Mouse (Mus musculus) CH12.LX (cell line): ENCODE measurements around the gene Ntn1. TPM values are rescaled to one million over a fixed set of nuclear protein-coding genes. Genes with fewer than 3 reads are reported as not detected.

Experiments
- DNase-seq: peaks from one replicate; pipeline ENCODE4 v3.0.0-alpha.2; 2013; ENCODE audit errors: extremely low read depth
- H3K27ac ChIP-seq: 2 replicates; pipeline ENCODE4 v1.5.1; 2012; ENCODE audit warnings: low read depth, mild to moderate bottlenecking, control low read depth, moderate library complexity; ENCODE audit not compliant: insufficient read depth
- H3K27me3 ChIP-seq: replicated peaks from 2 replicates; pipeline ENCODE3; 2012; ENCODE audit warnings: inconsistent platforms
- H3K36me3 ChIP-seq, 2 experiments: replicated peaks in 1 of 2; 2 replicates each; pipeline versions ENCODE3 to v1.6.1; 2012; ENCODE audit warnings: inconsistent platforms in 1 of 2, low read length in 1 of 2, mild to moderate bottlenecking in 1 of 2, mixed read lengths in 1 of 2, moderate library complexity in 1 of 2; ENCODE audit not compliant: control insufficient read depth in 1 of 2, insufficient read depth in 1 of 2
- H3K4me1 ChIP-seq, 2 experiments: 2 replicates each; pipeline ENCODE4 v1.6.1; 2012; ENCODE audit warnings: inconsistent platforms in 1 of 2, moderate library complexity in 1 of 2; ENCODE audit not compliant: insufficient read depth in 2 of 2, control insufficient read depth in 1 of 2
- H3K4me2 ChIP-seq: 2 replicates; pipeline ENCODE4 v1.6.1; 2012; ENCODE audit warnings: low read depth, mild to moderate bottlenecking, control low read depth; ENCODE audit not compliant: poor library complexity, insufficient read depth, severe bottlenecking
- H3K4me3 ChIP-seq, 3 experiments: fragments of 150-350 bp in 1 of 3; sonication (generic) in 1 of 3; replicated peaks in 1 of 3; 2 replicates each; pipeline versions ENCODE3 to v1.5.1; 2011 to 2012; ENCODE audit warnings: low read depth in 2 of 3, low read length in 2 of 3, mild to moderate bottlenecking in 2 of 3, moderate library complexity in 2 of 3, control low read depth in 1 of 3, improper control_type of control experiment in 1 of 3, inconsistent platforms in 1 of 3, mixed read lengths in 1 of 3; ENCODE audit not compliant: poor library complexity in 1 of 3
- H3K79me2 ChIP-seq: replicated peaks from 2 replicates; pipeline ENCODE4 v1.6.1; 2012; ENCODE audit warnings: mild to moderate bottlenecking, moderate library complexity; ENCODE audit not compliant: control insufficient read depth, poor library complexity, insufficient read depth, severe bottlenecking; ENCODE audit errors: extremely low read depth
- H3K9ac ChIP-seq: 2 replicates; pipeline ENCODE4 v1.6.1; 2012; ENCODE audit warnings: low read depth, mild to moderate bottlenecking, control low read depth, moderate library complexity; ENCODE audit not compliant: insufficient read depth
- H3K9me3 ChIP-seq: replicated peaks from 2 replicates; pipeline ENCODE3; 2012; ENCODE audit warnings: low read length, inconsistent platforms, mixed read lengths
- BHLHE40 ChIP-seq: IDR thresholded peaks from 2 replicates; pipeline ENCODE4 v1.6.1; 2011; ENCODE audit warnings: mild to moderate bottlenecking, low read depth, low read length, improper control_type of control experiment
- CHD1 ChIP-seq: IDR thresholded peaks from 2 replicates; pipeline ENCODE4 v1.6.1; 2012; ENCODE audit warnings: low read depth, low read length, improper control_type of control experiment, inconsistent platforms
- CHD2 ChIP-seq: IDR thresholded peaks from 2 replicates; pipeline ENCODE4 v1.6.1; 2011; ENCODE audit warnings: low read length, improper control_type of control experiment
- ETS1 ChIP-seq: conservative IDR thresholded peaks from 2 replicates; pipeline ENCODE4 v1.6.1; 2012; ENCODE audit warnings: low read depth, mild to moderate bottlenecking, inconsistent platforms, low read length, improper control_type of control experiment, moderate library complexity
- GABPA ChIP-seq: IDR thresholded peaks from 2 replicates; pipeline ENCODE4 v1.6.1; 2012; ENCODE audit warnings: low read depth, low read length, improper control_type of control experiment, inconsistent platforms; ENCODE audit not compliant: insufficient replicate concordance
- HCFC1 ChIP-seq: IDR thresholded peaks from 2 replicates; pipeline ENCODE4 v1.6.1; 2012; ENCODE audit warnings: low read depth, mild to moderate bottlenecking, inconsistent platforms, low read length, improper control_type of control experiment
- JUN ChIP-seq: IDR thresholded peaks from 2 replicates; pipeline ENCODE4 v1.6.1; 2011; ENCODE audit warnings: low read depth, mild to moderate bottlenecking, low read length, improper control_type of control experiment, moderate library complexity; ENCODE audit not compliant: insufficient read depth
- JUND ChIP-seq: conservative IDR thresholded peaks from 2 replicates; pipeline ENCODE4 v1.6.1; 2011; ENCODE audit warnings: low read depth, low read length, improper control_type of control experiment
- MAFK ChIP-seq: IDR thresholded peaks from 2 replicates; pipeline ENCODE4 v1.6.1; 2011; ENCODE audit warnings: low read length, improper control_type of control experiment; ENCODE audit not compliant: insufficient replicate concordance
- MAZ ChIP-seq: IDR thresholded peaks from 2 replicates; pipeline ENCODE4 v1.6.1; 2012; ENCODE audit warnings: low read depth, mild to moderate bottlenecking, inconsistent platforms, low read length, improper control_type of control experiment, moderate library complexity
- MXI1 ChIP-seq: IDR thresholded peaks from 2 replicates; pipeline ENCODE4 v1.6.1; 2011; ENCODE audit warnings: mild to moderate bottlenecking, low read depth, low read length, improper control_type of control experiment
- NELFE ChIP-seq: IDR thresholded peaks from 2 replicates; pipeline ENCODE4 v1.6.1; 2011; ENCODE audit warnings: low read depth, low read length, improper control_type of control experiment
- NRF1 ChIP-seq: IDR thresholded peaks from 2 replicates; pipeline ENCODE4 v1.6.1; 2014; ENCODE audit warnings: low read depth, mild to moderate bottlenecking, inconsistent platforms, low read length, improper control_type of control experiment, moderate library complexity
- POLR2AphosphoS2 ChIP-seq: IDR thresholded peaks from 2 replicates; pipeline ENCODE4 v1.6.1; 2011; ENCODE audit warnings: low read depth, low read length, improper control_type of control experiment
- RAD21 ChIP-seq: IDR thresholded peaks from 2 replicates; pipeline ENCODE4 v1.6.1; 2011; ENCODE audit warnings: low read depth, mild to moderate bottlenecking, low read length, improper control_type of control experiment, moderate library complexity
- RCOR1 ChIP-seq: conservative IDR thresholded peaks from 2 replicates; pipeline ENCODE4 v1.6.1; 2012; ENCODE audit warnings: low read depth, mild to moderate bottlenecking, inconsistent platforms, low read length, improper control_type of control experiment
- SIN3A ChIP-seq: IDR thresholded peaks from 2 replicates; pipeline ENCODE4 v1.6.1; 2012; ENCODE audit warnings: low read length, improper control_type of control experiment, inconsistent platforms
- TCF12 ChIP-seq: IDR thresholded peaks from 2 replicates; pipeline ENCODE4 v1.6.1; 2014; ENCODE audit warnings: low read depth, mild to moderate bottlenecking, inconsistent platforms, low read length, improper control_type of control experiment
- USF2 ChIP-seq: conservative IDR thresholded peaks from 2 replicates; pipeline ENCODE4 v1.6.1; 2011; ENCODE audit warnings: low read depth, low read length, improper control_type of control experiment
- ZKSCAN1 ChIP-seq: IDR thresholded peaks from 2 replicates; pipeline ENCODE4 v1.6.1; 2012; ENCODE audit warnings: low read depth, inconsistent platforms, low read length, improper control_type of control experiment, borderline replicate concordance
- ZNF384 ChIP-seq: IDR thresholded peaks from 2 replicates; pipeline ENCODE4 v1.6.1; 2012; ENCODE audit warnings: low read depth, low read length, improper control_type of control experiment, inconsistent platforms
- dilution Hi-C: fragments of 300-500 bp; cut with MboI; formaldehyde crosslinking; loops from 2 replicates; pipeline ENCODE4 v1.14.3; 2020; ENCODE audit warnings: low sequenced_read_pairs; ENCODE audit not compliant: extremely low pct_unique_long_range_greater_than_20kb, extremely low pct_ligation_motif_present
- in situ Hi-C: fragments of 300-500 bp; cut with MboI; formaldehyde crosslinking; loops from 3 replicates; pipeline ENCODE4 v1.14.3; 2019; ENCODE audit warnings: low sequenced_read_pairs, low pct_ligation_motif_present, low pct_unique_long_range_greater_than_20kb, mixed read lengths
- polyA plus RNA-seq: library from polyadenylated mRNA; unstranded; fragments of >175 nt; gene quantifications from 2 replicates; pipeline ENCODE4 v1.2.1, GENCODE M21; 2012; ENCODE audit warnings: low read depth; ENCODE audit not compliant: insufficient read length
- total RNA-seq, 2 experiments: library from RNA; depleted of rRNA; stranded (reverse); fragments of 300-350 nt in 1 of 2; fragments of >200 nt in 1 of 2; gene quantifications; 2 replicates each; pipeline ENCODE4 v1.2.3; 2012 to 2014

The Ntn1 gene
- total and polyA plus RNA-seq, 3 experiments = 0.54 to 1.2 (median 0.59) TPM

DNA sequence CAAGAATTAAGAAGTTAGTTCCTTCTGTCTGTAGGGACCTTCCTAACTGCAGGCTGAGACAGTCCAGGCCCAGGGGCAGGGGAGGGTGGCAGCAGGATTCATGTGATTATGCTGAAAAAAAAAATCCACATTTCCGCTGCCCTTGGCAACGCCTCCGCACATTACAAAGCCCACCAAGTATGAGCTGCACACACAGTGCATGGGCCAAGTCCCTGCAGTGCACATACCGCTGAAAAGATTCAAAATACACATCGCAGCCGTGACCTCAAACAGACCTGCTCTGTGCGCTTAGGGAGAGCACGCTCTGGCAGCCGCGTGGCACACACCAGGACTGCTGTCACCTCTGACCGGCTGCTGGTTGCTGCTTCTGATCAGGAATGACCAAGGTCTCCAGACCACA lies 184.6 kb downstream of the Ntn1 start:
- no peak overlapping the region for H3K4me2 ChIP-seq

GRCm38 (mm10) chr11:68215206-68215912 lies 185.3 kb downstream of the Ntn1 start:
- no peaks in the 10 kb centered on the region for H3K79me2 ChIP-seq
- dilution Hi-C loops = no loop called here
- no peaks in the 10 kb centered on the region for H3K27me3 ChIP-seq
- H3K9ac ChIP-seq = no peak overlapping the region
- no peak overlapping the region for H3K27ac ChIP-seq
- in situ Hi-C loops = no loop called here
- H3K4me1 ChIP-seq = peaks cover 18 to 61% of the 10 kb centered on the region in 2 experiments
- H3K4me2 ChIP-seq = no peak overlapping the region
- H3K4me3 ChIP-seq = no peak overlapping the region
- H3K36me3 ChIP-seq = no peaks in the 10 kb centered on the region
- DNase-seq = no peak
- no peak for TF ChIP-seq GABPA
- no peaks in the 10 kb centered on the region for H3K9me3 ChIP-seq

More for the DNA sequence above, 184.6 kb downstream of the Ntn1 start:
- Histone ChIP-seq H3K9me3 (no peaks in the 10 kb centered on the region), H3K27ac (no peak overlapping the region), H3K79me2 (no peaks in the 10 kb centered on the region), H3K27me3 (no peaks in the 10 kb centered on the region), H3K4me3 (no peak overlapping the region), H3K4me1 (peaks cover 18 to 54% of the 10 kb centered on the region in 2 experiments)
- no peak for DNase-seq
- in situ Hi-C loops = no loop called here
- no peak for TF ChIP-seq BHLHE40
- no peak for TF ChIP-seq ZNF384
- no peak for TF ChIP-seq SIN3A
- no peak for TF ChIP-seq NELFE
- no peak for TF ChIP-seq NRF1
- no peak for TF ChIP-seq MAZ
- no peak for TF ChIP-seq MXI1
- no peak for TF ChIP-seq POLR2AphosphoS2
- no peak for TF ChIP-seq RAD21
- TF ChIP-seq CHD1 = no peak
- no peak for TF ChIP-seq HCFC1
- no peak for TF ChIP-seq JUN
- no peak for TF ChIP-seq MAFK
- no peak for TF ChIP-seq CHD2
- TF ChIP-seq RCOR1 = no peak
- no peak for TF ChIP-seq ZKSCAN1
- TF ChIP-seq USF2 = no peak
- TF ChIP-seq TCF12 = no peak
- TF ChIP-seq JUND = no peak
- TF ChIP-seq ETS1 = no peak
- TF ChIP-seq, all 38 proteins: peak for 0
- dilution Hi-C loops = no loop called here
- no peaks in the 10 kb centered on the region for H3K36me3 ChIP-seq
- H3K9ac ChIP-seq = no peak overlapping the region
